Mouse (Mus musculus) spleen, adult 2 months (tissue): Measurements from ENCODE around the gene Pbx4. TPM values are rescaled to one million over a fixed set of nuclear protein-coding genes. Genes with fewer than 3 reads are reported as not detected.

Experiments used
- DNase-seq, 2 experiments: peaks; one replicate each; pipeline versions ENCODE4 v3.0.0 to v3.0.0-alpha.2; 2012 to 2021; ENCODE audit warnings: low spot score in 2 of 2, low read depth in 1 of 2
- H3K27ac ChIP-seq: fragments of 200-500 bp; 2 replicates; pipeline ENCODE4 v1.5.1; 2012; ENCODE audit warnings: low read length, inconsistent platforms; ENCODE audit not compliant: insufficient read depth
- H3K27me3 ChIP-seq: fragments of 200-500 bp; 2 replicates; pipeline ENCODE4 v1.6.1; 2012; ENCODE audit warnings: mild to moderate bottlenecking, moderate library complexity, low read length, inconsistent platforms; ENCODE audit not compliant: control insufficient read depth, insufficient read depth
- H3K36me3 ChIP-seq: fragments of 200-500 bp; 2 replicates; pipeline ENCODE4 v1.6.1; 2012; ENCODE audit warnings: mild to moderate bottlenecking, low read length, inconsistent platforms; ENCODE audit not compliant: control insufficient read depth, insufficient read depth
- H3K4me1 ChIP-seq: fragments of 200-500 bp; 2 replicates; pipeline ENCODE4 v1.6.1; 2011; ENCODE audit warnings: inconsistent platforms; ENCODE audit not compliant: control insufficient read depth, insufficient read depth, insufficient read length
- H3K4me3 ChIP-seq: fragments of 200-500 bp; 2 replicates; pipeline ENCODE4 v1.5.1; 2011; ENCODE audit warnings: mild to moderate bottlenecking, inconsistent platforms; ENCODE audit not compliant: insufficient read depth, insufficient read length; ENCODE audit errors: extremely low read depth
- CTCF ChIP-seq: fragments of 200-500 bp; IDR thresholded peaks from 2 replicates; pipeline ENCODE4 v1.5.1; 2011; ENCODE audit warnings: mild to moderate bottlenecking, inconsistent platforms; ENCODE audit not compliant: insufficient read depth, insufficient read length, insufficient replicate concordance; ENCODE audit errors: extremely low read depth
- POLR2A ChIP-seq: fragments of 200-500 bp; IDR thresholded peaks from 2 replicates; pipeline ENCODE4 v1.6.1; 2011; ENCODE audit warnings: low read depth, low read length, inconsistent platforms
- WGBS: fragments of 180-500 bp; shearing (Covaris S2); methylation state at CpG from one replicate; pipeline ENCODE4 v1.1.7; 2018; 5-methylcytosine and 5-hydroxymethylcytosine counted together
- polyA plus RNA-seq: library from polyadenylated mRNA; depleted of rRNA; stranded (reverse); fragments of >200 nt; gene quantifications from 2 replicates; pipeline ENCODE4 v1.2.3, GENCODE M21; 2012

The Pbx4 gene
- polyA plus RNA-seq, 1 experiment = 10.7 TPM

- H3K4me3 ChIP-seq = no peak overlapping the region
- TF ChIP-seq CTCF = no peak
- no peaks in the 10 kb centered on the region for H3K27me3 ChIP-seq
- H3K27ac ChIP-seq = no peak overlapping the region
- WGBS = 98% methylated on average over 3 of the region's 3 CpGs
- no peak for DNase-seq
- H3K4me1 ChIP-seq = peaks cover 6% of the 10 kb centered on the region
- H3K36me3 ChIP-seq = peaks cover 38% of the 10 kb centered on the region
Observed at GRCm38 (mm10) chr8:69794096-69794495, 38.2 kb upstream of the Pbx4 start.

DNA sequence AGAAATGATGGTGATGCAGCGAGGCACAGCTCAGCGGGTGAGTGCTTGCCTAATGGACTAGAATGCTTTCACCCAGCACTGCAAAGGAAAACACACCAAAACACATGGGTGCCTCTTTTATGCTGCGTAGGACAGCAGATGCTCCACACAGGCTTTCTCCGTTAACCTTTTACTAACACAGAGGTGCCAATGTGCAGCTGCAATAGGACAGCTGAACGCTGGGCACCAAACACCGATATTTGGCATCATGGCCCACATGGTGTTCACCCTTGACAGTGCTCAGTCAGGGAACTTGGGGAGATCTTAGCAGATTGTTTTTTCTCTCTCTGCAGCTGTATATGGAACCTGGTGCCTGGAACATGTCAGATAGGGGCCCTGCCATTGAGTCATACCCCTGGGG is 37.4 kb upstream of the Pbx4 start:
- TF ChIP-seq POLR2A (no peak), CTCF (no peak)
- Histone ChIP-seq H3K27me3 (no peaks in the 10 kb centered on the region), H3K4me1 (peaks cover 4% of the 10 kb centered on the region), H3K27ac (no peak overlapping the region), H3K36me3 (peaks cover 46% of the 10 kb centered on the region), H3K4me3 (no peak overlapping the region)
- no peak for DNase-seq
- WGBS = 97% methylated on average over 6 of the region's 6 CpGs

DNA sequence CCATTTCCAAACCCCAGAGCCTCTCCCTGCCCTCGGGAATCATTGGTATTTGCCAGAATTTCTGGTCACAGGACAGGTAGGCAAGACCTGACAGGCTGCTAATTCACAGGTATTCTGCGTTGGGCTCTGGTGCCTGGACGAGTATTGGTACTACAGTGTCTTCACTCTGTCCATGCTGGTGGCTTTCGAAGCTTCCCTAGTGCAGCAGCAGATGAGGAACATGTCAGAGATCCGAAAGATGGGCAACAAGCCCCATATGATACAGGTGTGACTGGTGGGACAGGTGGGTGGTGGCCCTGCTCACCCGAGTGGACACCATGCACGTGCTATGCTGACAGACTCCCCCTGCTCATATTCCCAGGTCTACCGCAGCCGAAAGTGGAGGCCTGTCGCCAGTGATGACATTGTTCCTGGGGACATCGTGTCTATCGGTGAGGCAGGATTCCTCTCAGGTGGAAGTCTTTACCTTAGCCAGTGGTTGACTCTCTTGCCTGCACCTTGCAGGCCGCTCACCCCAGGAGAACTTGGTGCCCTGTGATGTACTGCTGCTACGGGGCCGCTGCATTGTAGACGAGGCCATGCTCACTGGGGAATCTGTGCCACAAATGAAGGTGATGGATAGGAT is 35.5 kb upstream of the Pbx4 start:
- Histone ChIP-seq H3K4me1 (peaks cover 4% of the 10 kb centered on the region; the same call in 1 of the 2 replicates), H3K4me3 (no peak overlapping the region), H3K36me3 (peaks cover 62% of the 10 kb centered on the region), H3K27ac (no peak overlapping the region), H3K27me3 (no peaks in the 10 kb centered on the region)
- 95% methylated on average over 16 of the region's 16 CpGs for WGBS
- no peak for DNase-seq
- TF ChIP-seq POLR2A (no peak), CTCF (no peak)

- H3K27me3 ChIP-seq = no peaks in the 10 kb centered on the region
- no peak overlapping the region for H3K27ac ChIP-seq
- no peak for DNase-seq
- H3K36me3 ChIP-seq = peaks cover 69% of the 10 kb centered on the region
- WGBS = 96% methylated on average over 10 of the region's 10 CpGs
- H3K4me3 ChIP-seq = no peak overlapping the region
- peaks cover 3% of the 10 kb centered on the region; the same call in 1 of the 2 replicates for H3K4me1 ChIP-seq
- TF ChIP-seq POLR2A (no peak), CTCF (no peak)
Observed at GRCm38 (mm10) chr8:69797661-69798060, 34.6 kb upstream of the Pbx4 start.

GRCm38 (mm10) chr8:69799261-69799660 is 33.0 kb upstream of the Pbx4 start:
- H3K36me3 ChIP-seq = peaks cover 79% of the 10 kb centered on the region
- no peak for DNase-seq
- 93% methylated on average over 8 of the region's 8 CpGs for WGBS
- no peaks in the 10 kb centered on the region for H3K27me3 ChIP-seq
- H3K4me1 ChIP-seq = no peaks in the 10 kb centered on the region
- no peak for TF ChIP-seq CTCF
- no peak for TF ChIP-seq POLR2A
- no peak overlapping the region for H3K4me3 ChIP-seq
- no peak overlapping the region for H3K27ac ChIP-seq

- no peak for TF ChIP-seq POLR2A
- TF ChIP-seq CTCF = no peak
- Histone ChIP-seq H3K4me1 (no peaks in the 10 kb centered on the region), H3K27ac (no peak overlapping the region), H3K27me3 (no peaks in the 10 kb centered on the region), H3K36me3 (peaks cover 75% of the 10 kb centered on the region), H3K4me3 (no peak overlapping the region)
- DNase-seq = no peak
- WGBS = 99% methylated on average over 5 of the region's 5 CpGs
Observed at GRCm38 (mm10) chr8:69799946-69800345, 32.3 kb upstream of the Pbx4 start.

- H3K27ac ChIP-seq = no peak overlapping the region
- H3K4me3 ChIP-seq = no peak overlapping the region
- WGBS = 96% methylated on average over 4 of the region's 4 CpGs
- H3K36me3 ChIP-seq = peaks cover 80% of the 10 kb centered on the region
- DNase-seq = no peak
- H3K27me3 ChIP-seq = no peaks in the 10 kb centered on the region
- no peak for TF ChIP-seq POLR2A
- TF ChIP-seq CTCF = no peak
- no peaks in the 10 kb centered on the region for H3K4me1 ChIP-seq
Observed at GRCm38 (mm10) chr8:69801796-69802195, 30.5 kb upstream of the Pbx4 start.
